Mouse (Mus musculus) embryo, embryonic 11.5 days (tissue): ENCODE data around the gene Pard3.

Experiments
- DNase-seq: peaks from one replicate; pipeline ENCODE4 v3.0.0-alpha.2; 2012; ENCODE audit warnings: low read depth, low spot score

The Pard3 gene

GRCm38 (mm10) chr8:127428004-127428403 is 364.3 kb downstream of the Pard3 start:
- DNase-seq: no peak

GRCm38 (mm10) chr8:127431236-127431635 is 367.5 kb downstream of the Pard3 start:
- DNase-seq: no peak

GRCm38 (mm10) chr8:127435975-127436374 is 372.3 kb downstream of the Pard3 start:
- DNase-seq: no peak

GRCm38 (mm10) chr8:127437613-127438235 is 374.0 kb downstream of the Pard3 start:
- no peak for DNase-seq

- peak; percentile 41 for DNase-seq
Measured at GRCm38 (mm10) chr8:127438625-127439391, 375.1 kb downstream of the Pard3 start.

- DNase-seq: no peak
Measured at GRCm38 (mm10) chr8:127439392-127440160, 375.9 kb downstream of the Pard3 start.

GRCm38 (mm10) chr8:127440161-127440833 is 376.6 kb downstream of the Pard3 start:
- no peak for DNase-seq

GRCm38 (mm10) chr8:127440834-127441485 is 377.3 kb downstream of the Pard3 start:
- no peak for DNase-seq

- DNase-seq: no peak
Measured at GRCm38 (mm10) chr8:127447401-127447800, 383.7 kb downstream of the Pard3 start.

GRCm38 (mm10) chr8:127449066-127449840 is 385.6 kb downstream of the Pard3 start:
- DNase-seq: no peak

- DNase-seq: peak; percentile 23
Measured at GRCm38 (mm10) chr8:127450954-127451668, 387.4 kb downstream of the Pard3 start.

GRCm38 (mm10) chr8:127452364-127452763 is 388.7 kb downstream of the Pard3 start:
- DNase-seq: no peak

- no peak for DNase-seq
Measured at GRCm38 (mm10) chr8:127457901-127458300, 394.2 kb downstream of the Pard3 start.

- DNase-seq: no peak
Measured at GRCm38 (mm10) chr8:127461173-127461572, 397.5 kb downstream of the Pard3 start.

- DNase-seq: no peak
Measured at GRCm38 (mm10) chr8:127462378-127462935, 398.8 kb downstream of the Pard3 start.

- no peak for DNase-seq
Measured at GRCm38 (mm10) chr8:127464300-127464699, 400.6 kb downstream of the Pard3 start.

GRCm38 (mm10) chr8:127472204-127472603 is 408.5 kb downstream of the Pard3 start:
- no peak for DNase-seq

GRCm38 (mm10) chr8:127480003-127480402 is 416.3 kb downstream of the Pard3 start:
- DNase-seq: no peak

GRCm38 (mm10) chr8:127485618-127486017 is 421.9 kb downstream of the Pard3 start:
- DNase-seq: no peak

- no peak for DNase-seq
Measured at GRCm38 (mm10) chr8:127491963-127492362, 428.3 kb downstream of the Pard3 start.
